Mouse (Mus musculus) spleen, adult 2 months (tissue): ENCODE data around the gene Zfp365.

Source experiments
- CTCF ChIP-seq: fragments of 200-500 bp; IDR thresholded peaks from 2 replicates; pipeline ENCODE4 v1.5.1; 2011; ENCODE audit warnings: mild to moderate bottlenecking, inconsistent platforms; ENCODE audit not compliant: insufficient read depth, insufficient read length, insufficient replicate concordance; ENCODE audit errors: extremely low read depth
- POLR2A ChIP-seq: fragments of 200-500 bp; IDR thresholded peaks from 2 replicates; pipeline ENCODE4 v1.6.1; 2011; ENCODE audit warnings: low read depth, low read length, inconsistent platforms

- no peak for TF ChIP-seq POLR2A
- no peak for TF ChIP-seq CTCF
These were observed 47.5 kb upstream of the Zfp365 start for GRCm38 (mm10) chr10:67959982-67960381.
